Mouse (Mus musculus) megakaryocyte, embryonic 14.5 days (primary cell): Measurements from ENCODE around the gene Hebp1. TPM values are rescaled to one million over a fixed set of nuclear protein-coding genes. Genes with fewer than 3 reads are reported as not detected.

Experiments used
- H3K27me3 ChIP-seq: replicated peaks from 2 replicates; pipeline ENCODE3; 2012; ENCODE audit warnings: inconsistent platforms
- H3K36me3 ChIP-seq: replicated peaks from 2 replicates; pipeline ENCODE3; 2012; ENCODE audit warnings: low read length, inconsistent platforms, mixed read lengths
- H3K4me1 ChIP-seq: 2 replicates; pipeline ENCODE4 v1.6.1; 2012; ENCODE audit warnings: inconsistent platforms
- H3K4me3 ChIP-seq: replicated peaks from 2 replicates; pipeline ENCODE3; 2012; ENCODE audit warnings: moderate library complexity, mild to moderate bottlenecking, inconsistent platforms
- H3K9me3 ChIP-seq: 2 replicates; pipeline ENCODE4 v1.6.1; 2012; ENCODE audit warnings: inconsistent platforms
- FLI1 ChIP-seq: IDR thresholded peaks from 2 replicates; pipeline ENCODE4 v1.6.1; 2012; ENCODE audit warnings: low read length, inconsistent platforms, mixed read lengths
- GATA1 ChIP-seq: IDR thresholded peaks from 3 replicates; pipeline ENCODE4 v1.6.1; 2012; ENCODE audit warnings: mixed read lengths, low read length, inconsistent platforms, borderline replicate concordance
- polyA plus RNA-seq: library from polyadenylated mRNA; stranded (reverse); fragments of >175 nt; gene quantifications from 2 replicates; pipeline ENCODE4 v1.2.3, GENCODE M21; 2012; ENCODE audit warnings: low replicate concordance; ENCODE audit not compliant: insufficient read depth

Hebp1 gene
- polyA plus RNA-seq, 1 experiment, result 3.9 TPM

GRCm38 (mm10) chr6:135200122-135200957 lies 2.5 kb upstream of the Hebp1 start:
- Histone ChIP-seq H3K27me3 (no peaks in the 10 kb centered on the region), H3K4me3 (no peak overlapping the region), H3K4me1 (peaks cover 50% of the 10 kb centered on the region), H3K36me3 (peaks cover 6% of the 10 kb centered on the region), H3K9me3 (no peaks in the 10 kb centered on the region)
- no peak for TF ChIP-seq GATA1
- TF ChIP-seq FLI1, result no peak

GRCm38 (mm10) chr6:135198726-135199125 lies 904 bp upstream of the Hebp1 start:
- peaks cover 6% of the 10 kb centered on the region for H3K36me3 ChIP-seq
- H3K9me3 ChIP-seq, result no peaks in the 10 kb centered on the region
- peaks cover 47% of the 10 kb centered on the region for H3K4me1 ChIP-seq
- TF ChIP-seq GATA1 (no peak), FLI1 (no peak)
- H3K4me3 ChIP-seq, result peak overlapping the region; percentile 98
- no peaks in the 10 kb centered on the region for H3K27me3 ChIP-seq

- peak overlapping the region; percentile 98 for H3K4me3 ChIP-seq
- peaks cover 6% of the 10 kb centered on the region for H3K36me3 ChIP-seq
- H3K27me3 ChIP-seq, result no peaks in the 10 kb centered on the region
- H3K9me3 ChIP-seq, result no peaks in the 10 kb centered on the region
- H3K4me1 ChIP-seq, result peaks cover 41% of the 10 kb centered on the region
- TF ChIP-seq GATA1, result no peak
- no peak for TF ChIP-seq FLI1
Observed at GRCm38 (mm10) chr6:135197446-135197845, 376 bp downstream of the Hebp1 start.

GRCm38 (mm10) chr6:135196707-135197106 lies 1.1 kb downstream of the Hebp1 start:
- Histone ChIP-seq H3K4me3 (no peak overlapping the region), H3K4me1 (peaks cover 41% of the 10 kb centered on the region), H3K36me3 (peaks cover 3% of the 10 kb centered on the region)

GRCm38 (mm10) chr6:135194907-135195306 lies 2.9 kb downstream of the Hebp1 start:
- Histone ChIP-seq H3K36me3 (no peaks in the 10 kb centered on the region), H3K4me1 (peaks cover 44% of the 10 kb centered on the region), H3K9me3 (no peaks in the 10 kb centered on the region), H3K27me3 (no peaks in the 10 kb centered on the region), H3K4me3 (no peak overlapping the region)
- TF ChIP-seq FLI1 (no peak), GATA1 (no peak)

More at GRCm38 (mm10) chr6:135196707-135197106, 1.1 kb downstream of the Hebp1 start:
- Histone ChIP-seq H3K9me3 (no peaks in the 10 kb centered on the region), H3K27me3 (no peaks in the 10 kb centered on the region)
- no peak for TF ChIP-seq FLI1

GRCm38 (mm10) chr6:135193733-135194132 lies 4.1 kb downstream of the Hebp1 start:
- H3K27me3 ChIP-seq, result no peaks in the 10 kb centered on the region
- TF ChIP-seq FLI1 (no peak), GATA1 (no peak)
- no peaks in the 10 kb centered on the region for H3K36me3 ChIP-seq
- H3K9me3 ChIP-seq, result no peaks in the 10 kb centered on the region
- H3K4me1 ChIP-seq, result peaks cover 46% of the 10 kb centered on the region
- H3K4me3 ChIP-seq, result no peak overlapping the region

- Histone ChIP-seq H3K36me3 (no peaks in the 10 kb centered on the region), H3K4me3 (no peak overlapping the region), H3K27me3 (no peaks in the 10 kb centered on the region), H3K4me1 (peaks cover 47% of the 10 kb centered on the region), H3K9me3 (no peaks in the 10 kb centered on the region)
- TF ChIP-seq FLI1 (no peak), GATA1 (no peak)
Observed at GRCm38 (mm10) chr6:135192993-135193392, 4.8 kb downstream of the Hebp1 start.

GRCm38 (mm10) chr6:135191906-135192305 lies 5.9 kb downstream of the Hebp1 start:
- H3K9me3 ChIP-seq, result no peaks in the 10 kb centered on the region
- no peak for TF ChIP-seq GATA1
- H3K27me3 ChIP-seq, result no peaks in the 10 kb centered on the region
- H3K4me1 ChIP-seq, result peaks cover 45% of the 10 kb centered on the region
- no peaks in the 10 kb centered on the region for H3K36me3 ChIP-seq
- no peak overlapping the region for H3K4me3 ChIP-seq

- Histone ChIP-seq H3K4me1 (peaks cover 40% of the 10 kb centered on the region), H3K27me3 (no peaks in the 10 kb centered on the region), H3K9me3 (no peaks in the 10 kb centered on the region), H3K36me3 (no peaks in the 10 kb centered on the region), H3K4me3 (no peak overlapping the region)
- TF ChIP-seq FLI1, result no peak
Observed at GRCm38 (mm10) chr6:135190122-135190521, 7.7 kb downstream of the Hebp1 start.

GRCm38 (mm10) chr6:135188629-135189028 lies 9.2 kb downstream of the Hebp1 start:
- Histone ChIP-seq H3K27me3 (peaks cover 2% of the 10 kb centered on the region), H3K4me3 (no peak overlapping the region), H3K4me1 (peaks cover 42% of the 10 kb centered on the region), H3K36me3 (no peaks in the 10 kb centered on the region), H3K9me3 (no peaks in the 10 kb centered on the region)
- TF ChIP-seq GATA1 (no peak), FLI1 (no peak)
